Mouse (Mus musculus) stomach, postnatal 0 days (tissue): ENCODE measurements around the gene Lmbrd2. TPM values are rescaled to one million over a fixed set of nuclear protein-coding genes. Genes with fewer than 3 reads are reported as not detected.

Experiments used
- ATAC-seq: fragments of 200-750 bp; cut with Nextera tagmentation; 2 replicates; pipeline ENCODE4 v1.8.0; 2017; ENCODE audit not compliant: low FRiP score, low TSS enrichment
- DNase-seq: peaks from one replicate; pipeline ENCODE4 v3.0.0-alpha.2; 2016; ENCODE audit warnings: low spot score
- H3K27ac ChIP-seq: fragments of 300-500 bp; sonication (generic); replicated peaks from 2 replicates; pipeline ENCODE4 v1.5.1; 2014; ENCODE audit warnings: mild to moderate bottlenecking, control low read depth
- H3K27me3 ChIP-seq: fragments of 300-500 bp; sonication (generic); 2 replicates; pipeline ENCODE4 v1.6.1; 2014; ENCODE audit warnings: low read length; ENCODE audit not compliant: control insufficient read depth, insufficient read depth
- H3K36me3 ChIP-seq: fragments of 300-500 bp; sonication (generic); 2 replicates; pipeline ENCODE4 v1.6.1; 2014; ENCODE audit warnings: low read length, mixed read lengths; ENCODE audit not compliant: control insufficient read depth, insufficient read depth
- H3K4me1 ChIP-seq: fragments of 300-500 bp; sonication (generic); replicated peaks from 2 replicates; pipeline ENCODE4 v1.6.1; 2014; ENCODE audit warnings: antibody characterized with exemption; ENCODE audit not compliant: control insufficient read depth, insufficient read depth
- H3K4me2 ChIP-seq: fragments of 300-500 bp; sonication (generic); replicated peaks from 2 replicates; pipeline ENCODE4 v1.6.1; 2014; ENCODE audit warnings: low read depth, mild to moderate bottlenecking, control low read depth, moderate library complexity
- H3K4me3 ChIP-seq: fragments of 300-500 bp; sonication (generic); 2 replicates; pipeline ENCODE4 v1.5.1; 2014; ENCODE audit warnings: low read depth, low read length, control low read depth
- H3K9ac ChIP-seq: fragments of 300-500 bp; sonication (generic); 2 replicates; pipeline ENCODE4 v1.6.1; 2014; ENCODE audit warnings: mild to moderate bottlenecking, low read length, control low read depth, mixed read lengths
- H3K9me3 ChIP-seq: fragments of 300-500 bp; sonication (generic); 2 replicates; pipeline ENCODE4 v1.6.1; 2016; ENCODE audit warnings: low read length; ENCODE audit not compliant: control insufficient read depth
- CTCF ChIP-seq: IDR thresholded peaks from 2 replicates; pipeline ENCODE4 v1.5.1; 2016; ENCODE audit warnings: antibody characterized with exemption, low read depth, mild to moderate bottlenecking, moderate library complexity
- EP300 ChIP-seq: optimal IDR thresholded peaks from 2 replicates; pipeline ENCODE3; 2016; ENCODE audit warnings: antibody characterized with exemption
- WGBS: fragments of 180-500 bp; shearing (Covaris S2); extraction: QIAGEN DNeasy Blood & Tissue Kit; methylation state at CpG from one replicate; pipeline ENCODE4 v1.1.7; 2014; 5-methylcytosine and 5-hydroxymethylcytosine counted together
- polyA plus RNA-seq: library from polyadenylated mRNA; unstranded; fragments of >200 nt; fragmentation: Nextera tagmentation; extraction: Ambion mirVana; gene quantifications from 2 replicates; pipeline ENCODE4 v1.2.1, GENCODE M21; 2015

Lmbrd2 gene
- polyA plus RNA-seq, 1 experiment from 2014 or later: 3.1 TPM

DNA sequence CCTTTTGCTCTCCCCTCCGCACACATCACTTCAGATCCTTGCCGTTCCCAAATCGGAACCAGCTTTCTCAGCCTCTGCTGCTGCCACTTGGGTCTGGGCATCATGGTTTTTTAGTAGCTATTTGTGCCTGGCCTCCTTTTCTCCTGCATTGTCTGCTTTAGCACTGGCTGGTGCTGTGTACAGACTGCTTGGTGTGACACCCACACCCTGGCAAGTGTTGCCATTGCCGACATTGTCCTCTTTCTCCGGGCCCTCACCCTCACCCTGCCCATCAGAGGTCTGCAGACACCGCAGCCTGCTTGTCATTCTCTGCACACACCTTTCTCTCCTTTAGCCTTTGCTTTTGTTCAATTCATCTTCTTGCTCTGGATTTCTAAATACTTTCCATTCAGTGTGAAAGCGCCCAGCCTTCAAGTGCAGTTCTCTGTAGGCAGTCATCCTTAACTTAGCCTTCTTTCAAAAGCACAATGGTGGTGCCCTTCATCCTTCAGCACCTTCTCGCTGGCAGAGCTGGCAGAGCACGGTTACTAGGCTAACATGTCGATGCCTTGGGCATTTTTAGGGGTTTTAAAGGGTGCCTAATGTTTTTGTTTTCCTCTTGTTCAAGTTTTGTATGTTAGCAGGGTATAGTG is 39.8 kb upstream of the Lmbrd2 start:
- Histone ChIP-seq H3K4me1 (no peaks in the 10 kb centered on the region), H3K4me2 (no peak overlapping the region), H3K9me3 (no peaks in the 10 kb centered on the region), H3K27me3 (no peaks in the 10 kb centered on the region), H3K27ac (no peak overlapping the region), H3K4me3 (no peak overlapping the region), H3K9ac (no peak overlapping the region), H3K36me3 (no peaks in the 10 kb centered on the region; the same call in 1 of the 2 replicates)
- no peak for ATAC-seq
- DNase-seq: no peak
- no peak for TF ChIP-seq CTCF
- no peak for TF ChIP-seq EP300
- WGBS: 93% methylated on average over 10 of the region's 10 CpGs

DNA sequence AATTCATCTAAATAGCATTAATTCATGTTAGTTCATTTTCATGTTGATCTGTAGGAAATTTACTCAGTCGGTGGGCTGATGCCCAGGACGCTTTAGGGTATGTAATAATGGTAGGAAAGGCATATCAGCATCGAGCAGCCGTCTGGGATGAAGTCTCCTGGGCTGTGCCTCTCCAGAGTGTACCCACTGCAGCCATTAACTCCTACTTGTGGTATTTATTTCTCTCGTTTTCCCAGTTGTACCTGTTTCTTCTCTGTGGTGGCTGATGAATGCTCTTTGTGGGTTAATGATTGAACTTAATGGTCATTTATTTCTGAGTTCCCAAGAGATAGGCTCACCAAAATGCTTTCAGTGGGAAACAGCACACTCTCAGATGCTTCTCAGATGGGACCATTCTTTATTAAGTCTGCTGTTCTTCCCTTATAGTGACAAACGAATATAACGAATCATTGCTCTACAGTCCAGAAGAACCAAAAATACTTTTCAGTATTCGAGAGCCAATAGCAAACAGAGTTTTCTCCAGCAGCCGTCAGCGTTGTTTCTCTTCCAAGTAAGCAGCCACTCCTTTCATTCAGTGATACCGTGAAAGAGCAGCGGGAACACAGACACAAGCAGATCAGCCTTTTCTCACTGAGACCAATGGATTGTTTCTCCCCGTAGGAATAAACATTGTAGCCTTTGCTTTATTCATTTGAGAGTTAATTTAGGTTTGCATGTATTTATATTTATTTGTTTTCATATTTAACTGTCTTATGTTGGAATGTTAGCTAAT is 33.9 kb upstream of the Lmbrd2 start:
- Histone ChIP-seq H3K9me3 (no peaks in the 10 kb centered on the region), H3K4me1 (no peaks in the 10 kb centered on the region), H3K36me3 (peaks cover 4% of the 10 kb centered on the region; the same call in 1 of the 2 replicates), H3K4me2 (no peak overlapping the region), H3K27ac (no peak overlapping the region), H3K27me3 (no peaks in the 10 kb centered on the region), H3K4me3 (no peak overlapping the region), H3K9ac (no peak overlapping the region)
- no peak for DNase-seq
- no peak for ATAC-seq
- no peak for TF ChIP-seq CTCF
- TF ChIP-seq EP300: no peak
- WGBS: 66% methylated on average over 13 of the region's 13 CpGs

DNA sequence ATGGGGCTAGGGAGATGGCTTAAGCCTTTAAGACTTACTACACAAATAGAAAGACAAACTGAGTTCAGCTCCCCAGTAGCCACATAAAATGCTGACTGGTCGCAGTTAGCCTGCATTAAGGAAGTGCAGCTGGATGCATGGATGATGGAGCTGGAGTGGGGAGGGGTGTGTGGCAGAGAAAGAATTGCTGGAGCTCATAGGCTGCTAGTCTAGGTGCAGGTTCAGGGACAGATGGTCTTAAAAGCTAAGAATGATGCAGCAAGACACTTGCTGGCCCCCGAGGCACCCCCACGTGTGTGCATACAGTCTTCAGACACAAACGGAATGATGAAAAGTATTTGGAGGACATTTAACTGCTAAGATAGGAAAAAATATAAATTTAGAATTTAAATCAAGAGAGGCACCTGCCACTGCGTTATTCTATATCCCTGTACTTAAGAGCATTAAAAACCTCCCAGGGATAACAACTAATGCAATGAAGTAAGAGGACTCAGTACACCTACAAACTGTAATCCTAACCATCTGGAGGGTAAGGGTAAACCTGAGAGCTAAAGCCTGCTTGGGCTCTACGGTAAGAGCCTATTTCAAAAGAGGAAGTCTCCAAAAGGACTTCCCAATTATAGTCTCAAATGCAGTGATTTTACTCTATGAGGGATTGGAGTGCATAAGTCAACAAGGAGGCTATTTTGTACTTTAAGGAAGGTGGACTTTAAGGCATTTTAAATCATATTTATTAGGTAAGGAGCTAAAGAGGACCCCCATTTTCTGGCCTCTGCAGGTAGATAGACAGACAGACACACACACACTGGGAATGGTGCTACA is 29.6 kb upstream of the Lmbrd2 start:
- H3K4me1 ChIP-seq: no peaks in the 10 kb centered on the region
- no peak for ATAC-seq
- H3K27me3 ChIP-seq: no peaks in the 10 kb centered on the region
- TF ChIP-seq CTCF (no peak), EP300 (no peak)
- no peak overlapping the region for H3K4me2 ChIP-seq
- no peak overlapping the region for H3K4me3 ChIP-seq
- H3K36me3 ChIP-seq: peaks cover 4% of the 10 kb centered on the region; the same call in 1 of the 2 replicates
- DNase-seq: no peak
- H3K9ac ChIP-seq: no peak overlapping the region
- H3K9me3 ChIP-seq: no peaks in the 10 kb centered on the region
- 84% methylated on average over 6 of the region's 6 CpGs for WGBS
- no peak overlapping the region for H3K27ac ChIP-seq

DNA sequence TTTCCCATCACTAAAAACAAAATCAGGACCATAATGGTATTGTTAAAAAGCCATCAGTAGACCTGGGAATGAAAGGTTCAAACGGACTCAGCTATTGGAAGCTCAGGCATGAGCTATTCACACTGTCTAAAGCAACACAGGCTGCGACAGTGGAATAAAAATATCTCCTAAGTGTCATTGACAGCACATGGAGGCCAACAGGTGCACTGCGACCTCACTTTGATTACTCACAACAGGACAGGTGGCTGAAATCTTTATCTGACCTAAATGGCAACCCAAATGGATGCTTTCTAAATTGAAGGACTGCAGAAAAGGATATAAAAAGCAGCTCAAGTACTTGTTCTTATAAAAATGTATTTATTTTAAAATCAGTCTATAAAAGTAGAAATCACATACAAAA is 28.7 kb upstream of the Lmbrd2 start:
- Histone ChIP-seq H3K27me3 (no peaks in the 10 kb centered on the region), H3K27ac (no peak overlapping the region), H3K36me3 (peaks cover 5% of the 10 kb centered on the region), H3K4me1 (no peaks in the 10 kb centered on the region), H3K4me3 (no peak overlapping the region), H3K9me3 (no peaks in the 10 kb centered on the region), H3K9ac (no peak overlapping the region), H3K4me2 (no peak overlapping the region)
- TF ChIP-seq CTCF: no peak
- TF ChIP-seq EP300: no peak
- no peak for ATAC-seq
- no peak for DNase-seq
- WGBS: 79% methylated on average over 3 of the region's 3 CpGs

DNA sequence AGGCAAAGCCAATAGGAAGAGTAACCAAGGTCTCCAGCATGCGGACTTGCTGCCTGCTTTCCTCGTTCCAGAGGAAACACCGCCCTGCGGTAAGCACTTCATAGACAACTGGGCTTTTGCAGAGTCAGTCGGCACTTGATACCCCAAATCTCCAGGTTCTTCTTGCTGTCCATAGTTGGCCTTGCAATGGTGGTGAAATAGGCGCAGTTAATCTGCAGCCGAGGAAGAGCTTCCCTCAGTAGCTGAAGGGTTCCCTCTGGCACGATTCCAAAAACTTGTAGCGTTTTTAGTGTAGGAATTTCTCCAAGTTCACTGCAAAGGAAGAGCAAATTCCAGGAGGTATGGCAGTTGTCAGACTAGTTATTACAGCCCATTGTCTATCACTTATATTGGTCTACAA is 26.8 kb upstream of the Lmbrd2 start:
- Histone ChIP-seq H3K4me3 (no peak overlapping the region), H3K27me3 (no peaks in the 10 kb centered on the region), H3K9ac (no peak overlapping the region), H3K9me3 (no peaks in the 10 kb centered on the region), H3K27ac (no peak overlapping the region), H3K4me2 (no peak overlapping the region), H3K36me3 (peaks cover 7% of the 10 kb centered on the region), H3K4me1 (no peaks in the 10 kb centered on the region)
- TF ChIP-seq EP300 (no peak), CTCF (no peak)
- ATAC-seq (no peak), DNase-seq (no peak)
- 69% methylated on average over 9 of the region's 9 CpGs for WGBS
